Mouse (Mus musculus) kidney, embryonic 14.5 days (tissue): ENCODE data around the gene Brpf3. TPM values are rescaled to one million over a fixed set of nuclear protein-coding genes. Genes with fewer than 3 reads are reported as not detected.

Source experiments
- ATAC-seq: fragments of 200-750 bp; cut with Nextera tagmentation; 2 replicates; pipeline ENCODE4 v1.8.0; 2017; ENCODE audit warnings: moderate number of reproducible peaks, mild to moderate bottlenecking, moderate TSS enrichment, moderate library complexity; ENCODE audit not compliant: low FRiP score, low TSS enrichment
- H3K27ac ChIP-seq: fragments of 300-500 bp; sonication (generic); 2 replicates; pipeline ENCODE4 v1.5.1; 2014; ENCODE audit warnings: low read depth, mild to moderate bottlenecking, low read length, moderate library complexity, mixed read lengths
- H3K27me3 ChIP-seq: fragments of 300-500 bp; sonication (generic); 2 replicates; pipeline ENCODE4 v1.6.1; 2014; ENCODE audit warnings: mild to moderate bottlenecking, low read length; ENCODE audit not compliant: control insufficient read depth, insufficient read depth
- H3K36me3 ChIP-seq: fragments of 300-500 bp; sonication (generic); 2 replicates; pipeline ENCODE4 v1.6.1; 2014; ENCODE audit warnings: low read length, mixed read lengths; ENCODE audit not compliant: control insufficient read depth, insufficient read depth
- H3K4me1 ChIP-seq: fragments of 300-500 bp; sonication (generic); 2 replicates; pipeline ENCODE4 v1.6.1; 2014; ENCODE audit warnings: low read length, mixed read lengths; ENCODE audit not compliant: control insufficient read depth, insufficient read depth
- H3K4me2 ChIP-seq: fragments of 300-500 bp; sonication (generic); replicated peaks from 2 replicates; pipeline ENCODE4 v1.6.1; 2014; ENCODE audit warnings: low read depth, mild to moderate bottlenecking, low read length
- H3K4me3 ChIP-seq: fragments of 300-500 bp; sonication (generic); 2 replicates; pipeline ENCODE4 v1.5.1; 2014; ENCODE audit warnings: mild to moderate bottlenecking, low read length
- H3K9ac ChIP-seq: fragments of 300-500 bp; sonication (generic); 2 replicates; pipeline ENCODE4 v1.6.1; 2014; ENCODE audit warnings: low read depth, mild to moderate bottlenecking, low read length, moderate library complexity
- H3K9me3 ChIP-seq: fragments of 300-500 bp; sonication (generic); 2 replicates; pipeline ENCODE4 v1.6.1; 2016; ENCODE audit warnings: low read length; ENCODE audit not compliant: control insufficient read depth
- whole genome bisulfite sequencing: fragments of 180-500 bp; shearing (Covaris S2); extraction: QIAGEN DNeasy Blood & Tissue Kit; methylation state at CpG from one replicate; pipeline ENCODE4 v1.1.7; 2014; 5-methylcytosine and 5-hydroxymethylcytosine counted together
- polyA plus RNA-seq: library from polyadenylated mRNA; unstranded; fragments of >200 nt; fragmentation: Nextera tagmentation; extraction: Ambion mirVana; gene quantifications from 2 replicates; pipeline ENCODE4 v1.2.1, GENCODE M21; 2014

The Brpf3 gene
- polyA plus RNA-seq, 1 experiment from 2014 or later, result 16.2 TPM

DNA sequence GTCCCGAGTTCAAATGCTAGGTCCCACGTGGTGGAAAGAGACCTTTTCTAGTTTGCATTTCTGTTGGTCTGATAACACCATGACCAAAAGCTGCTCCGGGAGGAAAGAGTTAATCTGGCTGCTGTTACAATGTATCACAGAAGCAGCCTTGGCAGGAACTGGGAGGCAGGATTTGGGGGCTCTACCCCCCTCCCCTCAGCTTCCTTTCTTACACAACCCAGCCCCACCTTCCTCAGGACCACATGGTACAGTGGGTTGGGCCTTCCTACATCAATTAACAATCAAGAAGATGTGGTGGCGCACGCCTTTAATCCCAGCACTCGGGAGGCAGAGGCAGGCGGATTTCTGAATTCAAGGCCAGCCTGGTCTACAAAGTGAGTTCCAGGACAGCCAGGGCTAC is 53.5 kb downstream of the Brpf3 start:
- Histone ChIP-seq H3K9ac (no peak overlapping the region), H3K27ac (no peak overlapping the region), H3K36me3 (no peaks in the 10 kb centered on the region), H3K27me3 (no peaks in the 10 kb centered on the region), H3K4me3 (no peak overlapping the region), H3K9me3 (peaks cover 10% of the 10 kb centered on the region; the same call in 1 of the 2 replicates), H3K4me2 (no peak overlapping the region), H3K4me1 (no peaks in the 10 kb centered on the region)
- no peak for ATAC-seq
- WGBS, result 87% methylated on average over 7 of the region's 7 CpGs

DNA sequence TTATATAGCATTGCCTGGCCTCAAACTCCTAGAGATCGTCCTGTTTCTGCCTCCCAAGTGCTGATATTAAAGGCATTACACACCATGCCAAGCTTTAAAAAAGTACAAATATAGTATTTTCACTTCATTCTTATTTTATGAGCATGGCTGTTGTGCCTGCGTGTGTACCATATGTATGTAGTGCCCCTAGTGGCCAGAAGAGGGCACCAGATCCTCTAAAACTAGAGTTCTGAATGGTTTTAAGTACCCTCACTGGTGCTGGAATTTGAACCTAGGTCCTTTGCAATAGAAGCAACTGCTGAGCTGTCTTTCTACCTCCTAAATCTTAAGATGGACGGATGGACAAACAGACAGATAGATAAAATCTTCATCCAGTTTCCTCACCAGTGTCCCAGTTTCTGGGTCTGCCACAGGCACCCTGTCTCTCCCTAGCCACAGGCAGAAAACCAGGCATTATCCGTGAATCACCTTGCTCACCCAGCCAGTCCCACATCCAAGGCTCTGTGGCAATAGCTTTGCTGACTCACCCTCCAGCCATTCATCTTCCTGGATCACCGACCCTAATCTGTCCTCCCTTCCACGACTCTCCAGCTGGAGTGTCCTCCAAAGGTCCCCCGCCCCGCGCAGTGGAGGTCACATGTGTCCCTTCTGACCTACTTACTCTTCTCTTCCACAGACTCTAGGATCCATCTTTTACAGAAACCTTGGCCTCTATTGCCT is 54.4 kb downstream of the Brpf3 start:
- Histone ChIP-seq H3K4me1 (no peaks in the 10 kb centered on the region), H3K27me3 (no peaks in the 10 kb centered on the region), H3K4me3 (no peak overlapping the region), H3K9ac (no peak overlapping the region), H3K27ac (peak overlapping the region; percentile 19; the same call in 1 of the 2 replicates), H3K36me3 (no peaks in the 10 kb centered on the region), H3K9me3 (peaks cover 10% of the 10 kb centered on the region; the same call in 1 of the 2 replicates), H3K4me2 (no peak overlapping the region)
- WGBS, result 50% methylated on average over 9 of the region's 9 CpGs
- 0 out of 2 replicates have a peak, but pooled peaks have one; percentile 29 for ATAC-seq

DNA sequence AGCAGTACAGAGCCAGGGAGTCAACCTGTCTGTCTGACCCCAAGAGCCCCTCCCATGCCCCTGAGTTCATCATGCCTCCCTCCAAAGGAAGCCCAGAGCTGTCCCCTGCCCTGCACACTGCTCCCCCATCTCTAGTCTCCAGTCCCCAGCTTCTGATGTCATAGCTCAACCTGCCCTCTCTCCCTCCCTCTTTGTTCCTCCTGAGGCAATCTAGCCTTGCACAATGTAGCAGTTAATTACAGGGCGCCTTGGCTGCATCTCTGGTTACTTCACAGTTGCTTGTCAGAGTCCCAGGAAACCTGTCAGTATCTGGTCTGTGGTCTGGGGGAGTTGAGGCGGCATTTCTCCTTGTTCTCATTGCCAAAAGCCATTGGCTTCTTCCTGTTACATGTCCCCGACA is 55.1 kb downstream of the Brpf3 start:
- H3K27ac ChIP-seq, result peak overlapping the region; percentile 19; the same call in 1 of the 2 replicates
- no peak overlapping the region for H3K4me3 ChIP-seq
- no peaks in the 10 kb centered on the region for H3K4me1 ChIP-seq
- H3K4me2 ChIP-seq, result no peak overlapping the region
- peaks cover 10% of the 10 kb centered on the region; the same call in 1 of the 2 replicates for H3K9me3 ChIP-seq
- WGBS, result 26% methylated on average over 3 of the region's 3 CpGs
- peak; percentile 14; the same call in 1 of the 2 replicates for ATAC-seq
- H3K36me3 ChIP-seq, result no peaks in the 10 kb centered on the region
- H3K9ac ChIP-seq, result no peak overlapping the region
- H3K27me3 ChIP-seq, result no peaks in the 10 kb centered on the region

DNA sequence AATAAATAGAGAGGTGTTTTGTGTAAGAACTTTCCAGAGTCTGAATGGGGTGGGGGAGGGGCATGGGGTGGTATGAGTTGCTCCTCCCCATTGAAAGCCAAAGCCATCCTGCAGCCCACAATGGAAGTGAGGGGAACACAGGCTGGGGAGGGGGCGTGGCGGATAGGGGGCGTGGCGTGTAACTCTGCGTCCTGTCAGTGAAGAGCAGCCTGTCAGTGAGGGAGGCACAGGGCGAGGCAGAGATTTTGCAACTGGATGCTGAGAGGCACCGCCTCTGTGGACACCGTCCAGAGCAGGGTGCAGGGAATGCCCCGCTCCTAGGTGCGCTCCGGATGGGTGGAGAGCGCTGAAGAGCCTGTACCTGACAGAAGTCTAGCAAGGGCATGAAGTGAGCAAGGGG is 57.3 kb downstream of the Brpf3 start, which contains the start of gene Pnpla1:
TSS of gene Pnpla1 (plus strand) at position 207 of the 400 bp plus-strand sequence.
- Histone ChIP-seq H3K27me3 (no peaks in the 10 kb centered on the region), H3K36me3 (no peaks in the 10 kb centered on the region), H3K27ac (no peak within 1 kb of the TSS), H3K9me3 (peaks cover 10% of the 10 kb centered on the region; the same call in 1 of the 2 replicates), H3K4me1 (no peaks in the 10 kb centered on the region), H3K4me2 (no peak within 1 kb of the TSS), H3K9ac (no peak within 1 kb of the TSS), H3K4me3 (no peak within 1 kb of the TSS)
- no peak for ATAC-seq
- WGBS, result 36% methylated on average over 12 of the region's 12 CpGs

DNA sequence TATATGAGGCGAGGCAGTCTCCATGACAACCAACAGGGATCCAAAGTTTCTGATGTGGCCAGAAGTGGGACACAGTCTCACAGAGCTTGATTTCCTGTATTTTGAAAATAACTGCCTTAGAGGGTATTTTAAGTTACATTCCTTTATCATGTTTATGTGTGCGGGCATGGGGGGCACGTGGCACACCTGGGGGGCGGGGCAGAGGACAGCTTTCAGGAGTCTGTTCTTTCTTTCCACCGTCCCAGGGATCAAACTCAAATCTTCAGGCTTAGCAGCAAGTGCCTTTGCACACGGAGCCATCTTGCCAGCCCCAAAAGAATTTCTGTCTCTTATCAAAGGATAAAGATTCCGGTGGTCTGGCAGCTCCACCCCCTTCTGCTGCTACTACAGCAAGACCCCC is 63.0 kb downstream of the Brpf3 start:
- no peak overlapping the region for H3K4me2 ChIP-seq
- no peak overlapping the region for H3K4me3 ChIP-seq
- no peaks in the 10 kb centered on the region for H3K9me3 ChIP-seq
- no peaks in the 10 kb centered on the region for H3K4me1 ChIP-seq
- H3K27me3 ChIP-seq, result no peaks in the 10 kb centered on the region
- 79% methylated on average over 7 of the region's 7 CpGs for WGBS
- no peaks in the 10 kb centered on the region for H3K36me3 ChIP-seq
- no peak overlapping the region for H3K9ac ChIP-seq
- H3K27ac ChIP-seq, result no peak overlapping the region
- no peak for ATAC-seq

DNA sequence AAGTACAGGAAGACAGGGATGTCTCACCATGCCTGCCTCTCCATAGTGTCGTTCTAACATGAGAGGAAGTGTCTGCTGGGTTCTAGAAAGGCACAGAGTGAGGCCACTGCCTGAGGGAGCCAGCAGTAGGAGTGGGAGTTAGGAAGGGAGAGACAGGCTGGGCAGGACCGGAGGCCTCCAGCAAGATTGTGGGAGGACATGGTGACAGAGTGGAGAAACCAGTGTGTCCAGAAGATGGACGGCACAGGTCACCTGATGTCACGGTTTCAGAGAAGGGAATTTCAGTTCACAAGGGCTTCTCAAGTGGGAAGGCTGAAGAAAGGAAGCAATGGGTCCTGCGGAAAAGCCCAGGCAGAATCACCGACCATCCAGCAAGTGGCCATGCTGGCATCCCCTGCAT is 63.6 kb downstream of the Brpf3 start:
- Histone ChIP-seq H3K9me3 (no peaks in the 10 kb centered on the region), H3K9ac (no peak overlapping the region), H3K4me2 (no peak overlapping the region), H3K27ac (no peak overlapping the region), H3K4me3 (no peak overlapping the region), H3K36me3 (no peaks in the 10 kb centered on the region), H3K27me3 (no peaks in the 10 kb centered on the region), H3K4me1 (no peaks in the 10 kb centered on the region)
- 35% methylated on average over 6 of the region's 6 CpGs for WGBS
- ATAC-seq, result no peak

DNA sequence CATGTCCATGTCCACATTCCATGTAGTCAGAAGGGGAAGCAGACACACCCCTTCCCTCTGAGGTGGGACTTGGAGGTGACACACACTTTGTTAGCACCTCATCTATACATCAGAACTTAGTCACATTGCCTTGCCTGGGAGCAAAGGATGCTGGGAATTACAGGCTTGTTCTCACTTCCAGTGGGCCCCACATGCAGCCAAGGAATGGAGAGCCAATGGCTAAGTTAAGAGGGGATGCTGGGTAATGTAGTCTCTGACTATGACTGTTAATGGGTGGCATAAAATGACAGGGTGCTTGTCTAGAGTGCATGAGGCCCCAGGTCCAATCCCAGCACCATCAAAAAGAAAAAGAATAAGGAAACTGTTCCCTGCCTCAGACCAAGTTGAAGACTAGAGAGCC is 66.0 kb downstream of the Brpf3 start:
- Histone ChIP-seq H3K36me3 (no peaks in the 10 kb centered on the region), H3K9me3 (no peaks in the 10 kb centered on the region), H3K27ac (no peak overlapping the region), H3K4me3 (no peak overlapping the region), H3K27me3 (no peaks in the 10 kb centered on the region), H3K4me1 (no peaks in the 10 kb centered on the region), H3K9ac (no peak overlapping the region), H3K4me2 (no peak overlapping the region)
- ATAC-seq, result no peak

DNA sequence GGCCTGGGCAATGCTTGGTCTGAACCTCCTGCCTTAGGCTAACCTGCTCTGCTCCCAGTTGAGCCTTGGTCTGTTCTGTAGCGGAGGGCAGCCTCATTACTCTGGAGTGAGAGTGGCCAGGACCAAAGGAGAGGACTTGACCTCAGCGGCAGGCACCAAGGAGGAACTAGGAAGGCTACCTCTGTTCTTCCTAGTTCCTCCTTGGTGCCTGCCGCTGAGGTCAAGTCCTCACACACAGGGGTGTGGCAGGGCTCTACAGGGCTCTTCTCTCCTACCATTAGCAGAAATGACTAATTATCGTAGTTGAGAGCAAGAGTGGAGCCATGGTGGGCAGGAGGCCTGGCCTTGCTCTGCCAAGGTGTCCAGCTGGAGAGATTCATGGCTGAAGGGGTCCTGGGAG is 66.5 kb downstream of the Brpf3 start:
- no peak overlapping the region for H3K4me2 ChIP-seq
- no peaks in the 10 kb centered on the region for H3K9me3 ChIP-seq
- no peak overlapping the region for H3K9ac ChIP-seq
- ATAC-seq, result no peak
- no peak overlapping the region for H3K27ac ChIP-seq
- H3K36me3 ChIP-seq, result no peaks in the 10 kb centered on the region
- no peaks in the 10 kb centered on the region for H3K27me3 ChIP-seq
- no peaks in the 10 kb centered on the region for H3K4me1 ChIP-seq
- WGBS, result 91% methylated on average over 4 of the region's 4 CpGs
- H3K4me3 ChIP-seq, result no peak overlapping the region

DNA sequence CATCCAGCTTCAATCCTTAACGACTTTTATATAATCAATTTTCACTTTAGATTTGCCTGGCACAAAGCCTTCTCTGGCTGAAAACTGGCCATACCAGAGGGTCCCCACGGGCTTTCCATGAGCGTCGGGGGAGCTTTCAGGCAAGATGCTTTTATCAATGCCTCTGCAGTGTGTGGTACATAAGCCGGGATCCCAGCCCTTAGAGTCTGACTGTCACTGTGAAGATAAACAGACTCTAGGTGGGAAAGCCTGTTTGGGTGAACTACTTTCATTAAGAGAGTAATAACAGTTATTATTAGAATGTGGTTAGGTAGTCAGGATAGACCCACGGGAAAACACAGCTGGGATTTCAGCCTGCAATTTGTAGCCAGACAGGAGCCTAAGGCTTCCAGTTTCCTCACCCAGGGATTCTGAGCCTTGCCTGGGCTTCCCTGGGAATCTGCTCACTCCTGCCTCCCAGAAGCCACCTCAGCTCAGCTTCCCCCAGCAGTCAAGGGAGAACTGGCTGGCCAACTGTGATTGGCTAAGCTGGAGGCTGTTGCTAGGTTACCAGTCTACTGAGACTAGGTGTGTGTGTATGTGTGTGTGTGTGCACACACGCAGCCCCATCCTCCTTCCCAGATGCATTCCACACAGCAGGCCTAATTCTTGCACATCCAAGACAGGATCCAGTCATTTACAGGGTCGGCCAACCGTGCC is 68.7 kb downstream of the Brpf3 start:
- WGBS, result 79% methylated on average over 9 of the region's 9 CpGs
- Histone ChIP-seq H3K9ac (no peak overlapping the region), H3K4me2 (no peak overlapping the region), H3K9me3 (no peaks in the 10 kb centered on the region), H3K27me3 (no peaks in the 10 kb centered on the region), H3K4me1 (no peaks in the 10 kb centered on the region), H3K27ac (no peak overlapping the region), H3K4me3 (no peak overlapping the region), H3K36me3 (no peaks in the 10 kb centered on the region)
- ATAC-seq, result no peak
